Mouse (Mus musculus) left cerebral cortex, postnatal 25 days (tissue): ENCODE measurements at regions not wholly inside any gene's neighbourhood (a gene's known extent, or its start where the extent isn't known, plus 50 kb on each side); places are given as distances from the start of the nearest gene placed in this dataset.

ENCODE experiments used
- DNase-seq, 2 experiments: peaks; one replicate each; pipeline ENCODE4 v3.0.0; 2022; ENCODE audit warnings: low spot score in 2 of 2, mixed read lengths in 1 of 2
- intact Hi-C: fragments of 180-260 bp; cut with DNase I; formaldehyde crosslinking; loops from one replicate; pipeline ENCODE4 v1.15.1; 2025

DNA sequence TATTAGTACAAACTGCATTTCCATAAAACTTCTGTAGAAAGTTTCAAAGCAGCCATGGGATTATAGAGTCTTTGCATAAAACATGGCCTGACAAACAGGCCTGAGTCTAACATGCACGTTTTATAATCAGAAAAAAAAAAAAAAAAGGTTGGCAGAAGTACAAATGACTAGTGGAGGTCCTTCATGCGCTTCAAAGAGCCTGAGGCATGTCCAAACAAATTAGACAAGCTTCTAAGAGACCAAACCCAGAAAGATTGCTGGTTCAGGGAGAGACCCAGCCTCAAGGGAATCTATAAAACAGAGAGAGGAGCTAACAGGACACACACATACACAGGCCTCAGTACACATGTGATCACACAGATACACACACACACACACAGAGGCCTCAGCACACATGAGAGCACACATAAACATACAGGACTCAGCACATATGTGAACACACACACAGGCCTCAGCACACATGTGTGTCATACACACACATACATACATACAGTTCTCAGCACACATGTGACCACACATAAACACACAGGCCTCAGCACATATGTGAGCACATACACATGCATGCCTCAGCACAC, 57.0 kb upstream of the Gnaq start:
- intact Hi-C loops, result no loop called here
- no peak for DNase-seq

GRCm38 (mm10) chr19:16075026-16075425, 57.6 kb upstream of the Gnaq start:
- DNase-seq, result no peak
- intact Hi-C loops, result no loop called here

- intact Hi-C loops, result loop anchor here (5.0 kb wide), 1 partner anchor 65 kb away; the partner anchor contains the start of gene Gnaq
- DNase-seq, result no peak
Observed at GRCm38 (mm10) chr19:16067314-16067713, 65.3 kb upstream of the Gnaq start.

DNA sequence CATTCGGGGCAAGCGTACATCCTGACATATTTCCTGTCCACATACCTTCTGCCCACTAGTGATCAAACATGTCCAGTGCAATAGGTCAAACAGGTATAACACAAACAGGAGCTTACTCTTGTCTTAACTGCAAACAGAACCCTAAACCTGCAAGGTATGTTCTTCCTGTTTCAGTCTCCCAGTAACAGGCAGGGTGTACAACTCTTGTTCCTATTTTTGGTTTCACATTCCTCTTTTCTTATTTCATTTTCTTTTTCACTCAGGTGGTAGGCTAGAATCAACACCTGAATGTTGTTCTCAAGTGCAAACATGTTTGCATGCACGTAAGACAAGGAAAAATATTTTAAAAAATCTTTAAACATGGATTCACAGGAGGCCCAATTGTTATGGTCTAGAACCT, 67.7 kb upstream of the Gnaq start:
- no peak for DNase-seq
- intact Hi-C loops, result loop anchor here (2.0 to 5.0 kb wide), 4 partner anchors 67 to 534 kb away; partner anchors contain the start of gene Gnaq

- peak; percentile 85 to 88 for DNase-seq
- intact Hi-C loops, result loop anchor here (2.0 to 5.0 kb wide), 3 partner anchors 133 to 535 kb away; no protein-coding TSS in a partner anchor
Observed at GRCm38 (mm10) chr19:16063916-16064580, 68.6 kb upstream of the Gnaq start.

- intact Hi-C loops, result loop anchor here (5.0 kb wide), 2 partner anchors 134 to 284 kb away; no protein-coding TSS in a partner anchor
- DNase-seq, result no peak
Observed at GRCm38 (mm10) chr19:16063533-16063915, 69.1 kb upstream of the Gnaq start.

GRCm38 (mm10) chr19:16061821-16062220, 70.8 kb upstream of the Gnaq start:
- DNase-seq, result no peak
- intact Hi-C loops, result loop anchor here (5.0 kb wide), 2 partner anchors 135 to 285 kb away; no protein-coding TSS in a partner anchor

GRCm38 (mm10) chr19:16059026-16059425, 73.6 kb upstream of the Gnaq start:
- intact Hi-C loops, result no loop called here
- no peak for DNase-seq

DNA sequence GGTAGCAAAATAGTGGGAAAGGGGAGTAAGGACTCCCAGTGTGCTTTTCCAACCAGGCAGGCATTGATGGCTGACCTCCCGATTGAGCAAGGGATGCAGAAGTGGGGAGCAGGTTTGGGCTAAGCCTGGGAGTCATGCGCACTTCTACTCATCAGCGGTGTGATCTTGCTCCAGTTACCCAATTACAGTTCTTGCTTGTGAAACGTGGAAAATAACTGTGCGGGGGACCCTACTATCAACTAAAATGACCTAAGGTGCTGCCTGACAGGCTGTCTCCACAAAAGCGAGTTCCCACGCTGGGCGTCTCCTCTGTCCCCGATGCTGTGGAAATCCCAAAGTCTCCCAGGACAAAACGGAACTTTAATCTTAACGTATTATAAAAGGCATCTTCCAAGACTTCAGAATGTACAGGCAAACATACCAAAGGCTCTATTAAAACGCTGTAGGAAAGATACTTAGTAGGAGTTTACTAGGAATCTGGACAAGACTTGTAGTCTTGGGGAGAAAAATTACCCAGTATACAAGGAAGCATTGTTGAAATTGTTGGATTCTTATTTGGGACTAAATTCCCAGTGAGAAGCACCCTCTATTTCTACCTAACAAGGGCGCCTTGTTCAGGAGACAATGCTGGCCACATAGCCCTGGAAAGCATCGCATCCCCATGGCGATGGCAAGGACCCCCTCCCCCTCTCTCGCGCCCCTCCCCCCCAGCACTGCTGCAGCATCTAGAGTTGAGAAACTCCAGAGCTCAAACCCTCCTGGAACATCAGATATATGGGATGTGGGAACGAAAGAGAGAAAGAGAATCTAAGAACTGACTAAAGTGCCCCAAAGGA, 65.6 kb upstream of the Cep78 start:
- peak; percentile 23 to 50 for DNase-seq
- intact Hi-C loops, result no loop called here

DNA sequence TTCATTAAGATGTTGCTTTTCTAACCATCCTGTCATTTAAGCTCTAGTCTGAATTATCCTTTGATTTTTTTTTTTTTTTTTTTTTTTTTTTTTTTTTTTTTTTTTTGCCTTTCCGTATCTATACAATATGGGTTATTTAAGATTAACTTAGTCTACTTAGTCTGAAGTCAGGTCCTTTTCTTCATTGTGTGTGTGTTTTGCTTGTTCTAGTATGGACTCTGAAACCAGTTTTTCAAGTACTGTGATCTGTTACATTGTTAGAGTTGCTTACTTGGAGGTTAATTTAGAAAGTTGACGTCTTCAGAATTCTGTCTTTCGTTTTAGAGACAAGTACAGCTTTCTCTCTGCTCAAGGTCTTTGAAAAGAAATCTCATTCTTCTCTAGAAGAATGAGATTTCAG, 64.9 kb upstream of the Cep78 start:
- intact Hi-C loops, result no loop called here
- no peak for DNase-seq

GRCm38 (mm10) chr19:16046977-16047376, 62.2 kb upstream of the Cep78 start:
- no peak for DNase-seq
- intact Hi-C loops, result no loop called here

DNA sequence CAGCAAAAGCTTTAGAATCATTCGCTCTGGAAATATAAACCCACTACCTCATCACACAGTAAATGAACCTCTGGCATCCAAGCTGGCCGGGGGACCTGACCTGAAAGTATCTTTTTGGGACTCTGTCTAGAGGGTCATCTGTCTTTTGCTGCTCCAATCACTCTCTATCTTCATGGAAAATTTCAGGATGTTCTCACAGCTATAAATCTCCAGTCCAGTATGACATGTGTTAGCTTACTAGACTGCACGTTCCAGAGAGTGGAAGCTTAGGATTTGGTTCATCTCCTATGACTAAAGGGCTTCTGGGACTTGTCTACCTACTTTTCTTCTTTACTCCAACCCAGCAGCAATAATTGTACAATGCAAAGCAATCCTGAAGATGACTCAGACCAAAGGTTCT, 60.5 kb upstream of the Cep78 start:
- DNase-seq, result no peak
- intact Hi-C loops, result no loop called here

- DNase-seq, result no peak
- intact Hi-C loops, result no loop called here
Observed at GRCm38 (mm10) chr19:16044169-16044568, 59.4 kb upstream of the Cep78 start.

GRCm38 (mm10) chr19:16043007-16043406, 58.2 kb upstream of the Cep78 start:
- intact Hi-C loops, result no loop called here
- no peak for DNase-seq

DNA sequence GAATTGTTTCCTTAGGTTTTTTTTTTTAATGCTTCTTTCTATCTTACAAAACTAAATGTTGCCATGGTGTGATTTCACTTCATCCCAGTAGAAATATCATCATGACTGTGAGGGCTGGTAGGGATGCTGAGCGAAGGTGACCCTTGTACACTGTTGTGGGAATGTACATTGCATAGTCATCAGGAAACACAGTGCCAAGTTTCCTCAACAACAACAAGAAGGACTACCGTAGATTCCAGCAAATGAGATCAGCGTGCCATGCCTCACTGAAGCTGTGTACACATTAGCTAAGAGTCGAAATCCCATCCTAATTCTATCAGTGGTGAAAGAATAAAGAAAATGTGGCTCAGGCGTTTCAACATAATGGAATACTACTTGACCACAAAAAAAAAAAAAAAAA, 57.1 kb upstream of the Cep78 start:
- intact Hi-C loops, result no loop called here
- no peak for DNase-seq

- no peak for DNase-seq
- intact Hi-C loops, result no loop called here
Observed at GRCm38 (mm10) chr19:16037806-16038205, 53.0 kb upstream of the Cep78 start.
